Mouse (Mus musculus) neutrophil, adult 5-6 weeks (primary cell): Measurements from ENCODE around the gene Slc2a12. TPM values are rescaled to one million over a fixed set of nuclear protein-coding genes. Genes with fewer than 3 reads are reported as not detected.

Experiments used
- ATAC-seq: fragments of 151-379, 151-347 bp; 2 replicates; pipeline ENCODE4 v1.8.0; 2017; ENCODE audit warnings: mild to moderate bottlenecking, moderate TSS enrichment; ENCODE audit not compliant: insufficient number of reproducible peaks, poor library complexity, low FRiP score, severe bottlenecking; ENCODE audit errors: extremely low read depth
- total RNA-seq: library from RNA; stranded (forward); fragments of 200-1000 nt; gene quantifications from 2 replicates; pipeline ENCODE4 v1.2.3, GENCODE M21; 2017

The Slc2a12 gene
- total RNA-seq, 1 experiment from 2014 or later, result not detected

DNA sequence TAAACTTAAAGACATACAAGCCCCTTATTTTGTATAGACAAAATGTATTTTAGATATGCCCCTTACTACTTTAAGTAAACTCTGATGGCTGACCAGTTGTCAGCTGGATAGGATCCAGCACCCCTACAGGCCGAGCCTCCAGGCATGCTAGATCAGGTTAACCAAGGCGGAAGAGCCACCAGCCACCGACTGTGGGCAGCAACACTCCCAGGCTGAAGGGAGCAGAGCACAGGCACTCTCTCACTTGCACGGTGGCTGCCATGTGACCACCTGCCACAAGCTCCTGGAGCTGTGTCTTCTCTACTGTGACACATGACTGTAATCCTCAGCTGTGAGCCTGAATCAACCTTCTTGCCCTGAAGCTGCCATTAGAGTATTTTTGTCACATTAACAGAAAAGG is 73.7 kb downstream of the Slc2a12 start:
- no peak for ATAC-seq

DNA sequence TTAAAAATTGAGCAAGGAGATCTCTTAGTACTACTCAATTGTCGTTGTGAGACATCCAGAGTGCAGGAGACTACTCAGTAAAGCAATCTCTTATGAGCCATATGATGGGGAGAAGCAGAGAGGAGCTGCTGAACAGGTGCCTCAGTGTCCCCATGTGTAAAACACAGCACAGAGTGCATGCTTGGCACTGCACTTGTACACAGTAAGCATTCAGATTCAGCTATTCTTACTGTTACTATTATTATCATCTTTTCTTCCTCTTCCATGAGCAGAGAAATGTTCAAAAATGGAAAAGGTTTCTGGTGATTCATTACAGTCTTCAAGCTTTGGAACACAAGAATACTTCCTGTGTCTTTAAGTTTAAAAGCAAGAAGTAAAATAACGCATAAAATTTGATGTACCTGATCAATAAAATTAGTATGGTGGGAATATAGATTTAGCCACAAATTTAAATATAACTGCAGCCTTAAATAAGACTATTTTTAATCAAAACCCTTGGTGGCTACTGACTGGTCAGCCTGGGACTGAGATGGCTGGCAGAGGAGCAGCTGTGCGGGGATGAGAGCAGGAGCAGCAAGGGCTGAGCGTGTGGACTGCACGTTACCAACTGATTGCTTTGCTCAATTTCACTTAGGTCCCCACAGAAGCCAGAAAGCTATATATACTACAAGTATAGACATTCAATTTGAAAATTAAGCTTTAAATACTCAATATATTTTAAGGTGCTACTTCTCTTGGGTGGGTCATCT is 76.1 kb downstream of the Slc2a12 start:
- ATAC-seq, result no peak

DNA sequence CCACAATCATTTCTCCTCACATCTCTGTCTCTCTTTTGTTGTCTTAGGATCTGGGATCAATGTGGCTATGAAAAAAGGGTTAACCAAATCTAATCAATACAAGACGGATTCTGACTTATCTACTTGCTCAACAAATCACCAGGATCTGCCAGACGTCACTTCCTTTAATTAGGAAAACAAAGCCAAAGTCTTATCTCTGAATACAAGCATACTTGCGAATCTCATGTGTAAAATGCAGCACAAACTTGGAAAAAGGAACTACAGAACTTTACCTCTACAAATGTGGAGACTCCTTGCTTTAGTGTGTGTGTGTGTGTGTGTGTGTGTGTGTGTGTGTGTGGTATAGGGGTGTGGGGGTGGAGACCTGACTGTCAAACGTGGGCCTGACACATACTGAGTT is 80.4 kb downstream of the Slc2a12 start:
- ATAC-seq, result no peak

DNA sequence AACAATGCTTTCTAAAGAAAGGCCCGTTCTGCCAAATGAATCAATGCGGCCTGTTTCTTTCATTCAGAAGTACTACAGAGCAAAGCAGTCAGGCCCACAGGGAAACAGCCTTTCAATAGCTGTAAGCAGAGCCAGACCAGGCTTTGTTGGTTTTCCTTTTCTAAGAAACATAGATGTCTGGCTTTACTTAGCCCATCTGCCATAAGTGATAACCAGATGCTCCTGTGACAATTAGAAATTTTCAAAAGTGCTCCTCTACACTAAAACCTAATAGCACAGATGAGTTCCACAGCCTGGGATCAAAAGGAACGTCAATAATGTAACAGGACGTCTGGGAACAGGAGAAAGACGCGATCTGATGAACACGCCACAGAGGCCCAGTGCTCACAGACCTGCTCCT is 81.5 kb downstream of the Slc2a12 start:
- ATAC-seq, result no peak

DNA sequence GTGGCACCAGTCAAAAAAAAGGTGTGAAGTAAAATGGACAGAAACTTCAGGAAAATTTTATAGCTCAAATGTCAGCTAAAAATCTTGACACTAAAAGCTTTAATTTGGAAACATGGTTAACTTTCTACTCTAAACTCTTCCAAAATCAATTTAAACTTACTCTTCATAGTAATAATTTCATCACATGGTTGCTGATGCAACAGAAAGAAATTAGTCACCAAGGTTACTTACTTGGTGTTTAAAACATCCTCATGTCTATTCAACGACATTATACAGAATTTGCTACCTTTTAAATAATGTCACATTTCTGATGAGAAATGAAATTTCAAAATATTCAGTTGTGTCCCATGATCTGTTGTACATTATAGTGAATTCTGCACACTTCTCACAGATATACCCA is 83.4 kb downstream of the Slc2a12 start:
- no peak for ATAC-seq

DNA sequence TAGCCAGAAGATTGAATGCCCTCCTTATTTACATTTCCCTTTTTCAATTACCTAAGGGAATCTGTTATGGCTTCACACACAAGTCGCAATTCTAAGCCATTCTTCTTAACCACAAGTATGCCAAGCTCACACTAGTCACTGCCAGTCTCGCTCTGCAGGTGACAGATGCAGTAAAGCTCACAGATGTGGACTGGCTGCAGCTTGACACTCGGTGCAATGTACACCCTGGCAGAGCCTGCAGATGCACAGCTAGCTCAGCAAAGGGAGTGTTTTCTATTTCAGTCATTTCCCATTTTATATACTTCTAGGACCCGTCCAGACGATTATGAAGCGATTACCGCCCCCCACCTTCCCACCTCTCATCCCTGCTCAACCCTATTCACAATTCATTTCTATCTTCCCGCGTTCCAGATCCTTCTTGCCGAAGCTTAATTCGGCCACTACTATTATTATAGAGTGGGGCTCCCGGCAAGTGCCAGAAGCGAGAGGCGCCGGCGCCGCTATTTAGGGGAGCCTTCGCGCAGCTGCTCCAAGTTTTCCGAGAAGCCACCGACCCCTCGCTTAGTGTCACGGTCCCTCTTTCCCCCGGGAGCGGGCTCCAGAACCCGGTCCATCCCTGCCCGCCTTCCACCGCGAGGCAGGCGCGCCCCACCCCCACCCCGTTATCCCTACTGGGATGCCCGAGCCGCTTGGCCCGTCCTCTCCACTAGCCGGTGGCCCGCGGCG is 85.6 kb downstream of the Slc2a12 start:
- ATAC-seq, result no peak

DNA sequence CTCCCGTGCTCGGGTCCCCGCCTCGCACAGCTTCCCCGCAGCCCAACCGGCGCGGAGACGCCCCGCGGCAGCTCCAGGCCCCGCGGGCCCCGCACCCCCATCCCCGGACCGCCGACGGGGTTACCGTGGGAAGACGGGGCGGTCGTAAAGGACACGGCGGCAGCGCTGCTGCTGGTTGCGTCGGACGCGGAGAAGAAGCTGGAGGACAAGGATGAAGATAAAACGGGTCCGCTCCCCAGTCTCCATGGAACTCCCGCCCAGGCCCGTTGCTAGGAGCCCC is 86.1 kb downstream of the Slc2a12 start:
- peak; percentile 2; the same call in 1 of the 2 replicates for ATAC-seq

DNA sequence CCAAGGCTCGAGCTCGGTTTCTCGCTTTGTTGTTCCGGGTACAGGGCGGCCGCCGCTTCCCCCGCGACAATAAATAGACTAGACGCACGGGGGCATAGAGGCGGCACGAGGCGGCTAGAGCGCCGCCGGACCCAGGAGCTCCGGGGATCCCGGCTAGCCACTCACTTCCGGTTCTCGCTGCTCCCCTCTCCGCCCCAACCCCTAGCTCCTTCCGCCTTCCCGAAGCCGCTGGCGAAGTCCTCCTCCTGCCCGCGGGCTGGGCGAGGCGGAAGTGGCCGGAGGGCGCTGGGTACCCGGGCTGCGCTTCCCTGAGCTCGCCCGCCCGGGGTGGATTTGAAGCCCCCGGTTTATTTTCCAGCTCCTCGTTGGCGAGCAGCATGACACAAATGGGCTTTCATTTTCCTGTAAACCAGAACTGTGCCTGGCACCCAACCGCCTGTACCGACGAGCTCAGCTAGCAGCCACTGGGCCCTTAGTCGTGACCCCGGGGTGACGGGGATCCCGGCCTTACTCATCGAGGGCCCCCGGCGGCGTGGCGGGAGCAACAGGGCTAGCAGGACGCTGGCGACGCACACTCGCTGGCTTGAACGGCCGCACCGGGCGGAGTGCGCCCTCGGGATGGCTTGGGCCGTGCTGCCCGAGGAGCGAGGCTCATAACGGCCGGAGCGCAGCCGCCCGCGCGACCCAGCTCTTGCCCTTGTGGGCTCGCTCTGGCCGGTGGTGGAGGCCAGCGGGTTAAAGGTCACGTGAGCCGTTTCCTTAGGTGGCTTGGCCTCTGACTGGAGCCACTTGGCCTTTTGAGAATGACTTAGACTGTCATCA is 86.7 kb downstream of the Slc2a12 start, which contains the start of gene Tbpl1:
Tbpl1 (minus strand) TSS at position 667 of the 822 bp plus-strand sequence.
- ATAC-seq, result peak; percentile 97

DNA sequence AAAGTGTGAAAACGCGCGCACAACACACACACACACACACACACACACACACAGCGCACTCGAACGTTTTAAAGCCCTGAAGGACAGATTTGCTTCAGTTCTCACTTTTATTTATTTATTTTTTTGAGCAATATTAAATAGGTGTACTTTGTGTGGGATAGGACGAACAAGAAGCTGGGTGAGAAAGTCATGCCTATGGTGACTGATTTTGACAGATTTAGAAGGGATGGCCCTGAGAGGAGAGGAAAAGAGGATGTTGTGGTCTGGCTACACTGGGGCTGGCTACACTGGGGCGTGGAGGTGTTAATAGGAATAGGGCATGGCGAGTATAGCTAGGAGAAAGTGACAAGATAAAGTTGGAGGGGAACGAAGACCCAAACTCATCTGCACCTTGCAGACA is 87.4 kb downstream of the Slc2a12 start:
- no peak for ATAC-seq

DNA sequence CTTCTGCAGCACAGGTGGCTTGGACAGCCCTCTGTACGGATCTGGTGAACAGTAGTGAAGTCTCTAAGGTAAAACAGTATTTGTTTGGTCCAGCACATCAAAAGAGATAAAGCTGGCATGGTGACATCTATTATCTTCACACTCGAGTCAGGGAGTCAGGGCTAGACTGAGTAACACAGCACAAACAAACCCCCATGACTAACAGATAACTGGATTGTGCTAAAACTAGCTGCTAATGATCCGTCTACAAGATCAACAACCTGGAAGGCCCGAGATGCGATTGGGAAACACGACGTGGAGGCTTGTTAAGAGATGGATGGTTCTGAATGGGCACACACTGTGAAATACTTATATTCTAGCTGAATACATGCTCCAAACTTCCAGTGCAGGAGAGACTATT is 101.1 kb downstream of the Slc2a12 start:
- no peak for ATAC-seq

DNA sequence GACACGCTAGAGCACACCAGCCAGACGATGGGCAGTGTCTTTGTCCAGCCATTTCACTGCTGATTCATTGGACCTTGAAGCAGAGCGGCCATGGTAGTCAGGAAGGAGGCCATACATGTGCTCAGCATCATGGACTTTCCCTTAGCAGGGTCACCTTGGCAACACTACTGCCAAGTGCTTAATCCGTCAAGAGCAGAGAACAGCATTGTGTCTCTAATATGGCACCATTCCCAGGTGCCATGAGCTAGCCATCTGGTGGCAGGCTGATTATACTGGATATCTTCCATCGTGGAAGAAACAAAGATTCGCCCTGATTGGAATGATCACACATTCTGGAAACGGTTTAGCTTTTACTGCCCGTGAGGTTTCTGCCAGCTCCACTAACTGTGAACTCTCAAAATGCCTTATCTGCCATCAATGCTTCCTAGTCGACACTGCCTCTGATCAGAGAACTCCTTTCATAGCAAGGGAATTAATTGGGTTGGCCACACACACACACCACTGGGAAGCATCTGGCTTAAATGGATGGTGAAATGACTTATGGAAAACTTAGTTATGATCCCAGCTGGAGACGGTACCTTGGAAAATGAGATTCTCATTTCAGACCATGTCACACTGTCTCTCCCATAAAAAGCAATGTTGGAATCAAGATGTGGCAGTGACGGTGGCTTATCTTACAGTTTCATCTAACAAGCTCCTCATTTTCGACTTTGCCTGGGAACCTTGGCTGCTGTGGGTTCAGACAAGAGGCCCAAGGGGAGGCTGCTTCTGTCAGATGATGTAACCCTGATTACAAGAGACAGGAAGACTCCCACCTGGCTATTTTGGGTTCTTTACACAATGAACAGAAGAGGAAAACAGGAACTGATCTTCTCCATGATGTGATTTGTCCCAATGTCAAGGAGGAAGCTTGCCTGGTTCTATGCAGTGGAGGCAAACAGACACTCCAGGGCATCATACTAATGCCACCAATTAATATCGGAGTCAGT is 101.8 kb downstream of the Slc2a12 start:
- ATAC-seq, result no peak

DNA sequence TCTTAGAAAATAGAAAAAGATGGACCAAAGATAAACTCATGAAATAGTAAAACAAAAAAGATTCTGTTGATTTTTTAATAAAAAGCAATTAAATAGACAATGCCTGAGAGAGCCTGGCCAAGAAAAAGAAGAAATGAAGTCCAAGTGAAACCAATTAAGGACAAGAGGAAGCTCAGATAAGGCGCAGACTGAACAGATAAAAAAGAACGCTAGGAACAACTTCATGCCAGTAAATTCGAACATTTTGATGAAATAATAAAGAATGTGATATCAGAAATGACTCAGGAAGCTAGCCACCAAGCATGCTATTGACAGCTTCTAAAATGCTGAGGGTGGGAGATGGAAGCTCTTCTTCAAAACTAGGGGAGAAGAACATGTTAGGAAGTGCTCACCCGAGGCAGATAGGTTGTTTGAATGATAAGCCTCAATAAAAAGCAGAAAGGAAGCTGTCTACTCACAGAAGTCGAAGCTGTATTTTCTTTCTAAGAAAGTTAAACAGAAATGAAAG is 106.4 kb downstream of the Slc2a12 start:
- ATAC-seq, result no peak

Other genes starting within 250 kb of the Slc2a12 start
- 47.1 and 49.2 TPM in 2 replicates for gene Tbpl1, start 86.9 kb downstream of the Slc2a12 start, total RNA-seq
- not detected in 2 replicates for gene Tcf21, start 175.2 kb downstream of the Slc2a12 start, total RNA-seq